Mouse (Mus musculus) liver, embryonic 12.5 days (tissue): ENCODE results near the gene 1700016K19Rik. TPM values are rescaled to one million over a fixed set of nuclear protein-coding genes. Genes with fewer than 3 reads are reported as not detected.

Source experiments
- ATAC-seq: fragments of 200-750 bp; cut with Nextera tagmentation; 2 replicates; pipeline ENCODE4 v1.8.0; 2017; ENCODE audit warnings: moderate number of reproducible peaks, mild to moderate bottlenecking, moderate library complexity
- H3K27ac ChIP-seq: fragments of 300-500 bp; sonication (generic); 2 replicates; pipeline ENCODE4 v1.5.1; 2016; ENCODE audit warnings: mild to moderate bottlenecking
- H3K27me3 ChIP-seq: fragments of 300-500 bp; sonication (generic); replicated peaks from 2 replicates; pipeline ENCODE4 v1.6.1; 2016; ENCODE audit warnings: mild to moderate bottlenecking, moderate library complexity
- H3K36me3 ChIP-seq: fragments of 300-500 bp; sonication (generic); 2 replicates; pipeline ENCODE4 v1.6.1; 2016; ENCODE audit warnings: mild to moderate bottlenecking, moderate library complexity
- H3K4me1 ChIP-seq: fragments of 300-500 bp; sonication (generic); 2 replicates; pipeline ENCODE4 v1.6.1; 2016
- H3K4me2 ChIP-seq: fragments of 300-500 bp; sonication (generic); 2 replicates; pipeline ENCODE4 v1.6.1; 2016; ENCODE audit warnings: mild to moderate bottlenecking, moderate library complexity
- H3K4me3 ChIP-seq: fragments of 300-500 bp; sonication (generic); 2 replicates; pipeline ENCODE4 v1.5.1; 2016; ENCODE audit warnings: mild to moderate bottlenecking, moderate library complexity
- H3K9ac ChIP-seq: fragments of 300-500 bp; sonication (generic); 2 replicates; pipeline ENCODE4 v1.6.1; 2016; ENCODE audit warnings: mild to moderate bottlenecking, moderate library complexity
- H3K9me3 ChIP-seq: fragments of 300-500 bp; sonication (generic); replicated peaks from 2 replicates; pipeline ENCODE4 v1.6.1; 2016; ENCODE audit warnings: mild to moderate bottlenecking, moderate library complexity
- WGBS: fragments of 180-500 bp; shearing (Covaris S2); methylation state at CpG from one replicate; pipeline ENCODE4 v1.1.7; 2016; ENCODE audit not compliant: insufficient replicate concordance; 5-methylcytosine and 5-hydroxymethylcytosine counted together
- polyA plus RNA-seq: library from polyadenylated mRNA; unstranded; fragments of >200 nt; fragmentation: Nextera tagmentation; extraction: Ambion mirVana; gene quantifications from 2 replicates; pipeline ENCODE4 v1.2.1, GENCODE M21; 2016

Gene 1700016K19Rik
- polyA plus RNA-seq, 1 experiment from 2014 or later: not detected

DNA sequence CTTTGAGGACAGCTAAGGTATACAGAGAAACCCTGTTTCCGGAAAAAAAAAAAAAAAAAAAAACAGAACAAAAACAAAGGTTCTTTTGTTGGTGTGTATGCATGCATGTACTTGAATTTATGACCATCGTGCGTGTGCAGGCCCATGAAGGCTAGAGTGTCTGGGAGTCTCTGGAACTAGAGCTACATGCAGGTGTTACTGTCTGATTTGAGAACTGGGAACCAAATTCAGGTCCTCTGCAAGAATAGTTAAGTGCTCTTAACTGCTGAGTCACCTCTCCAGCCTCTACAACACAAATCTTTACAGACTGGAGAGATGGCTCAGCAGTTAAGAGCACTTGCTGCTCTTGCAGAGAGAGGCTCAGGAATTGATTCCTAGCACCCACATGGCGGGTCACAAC, 16.1 kb downstream of the 1700016K19Rik start:
- Histone ChIP-seq H3K9me3 (no peaks in the 10 kb centered on the region), H3K27me3 (0 out of 2 replicates have a peak, but pooled peaks cover 4% of the 10 kb centered on the region), H3K4me1 (no peaks in the 10 kb centered on the region), H3K4me2 (no peak overlapping the region), H3K9ac (no peak overlapping the region), H3K4me3 (no peak overlapping the region), H3K36me3 (no peaks in the 10 kb centered on the region), H3K27ac (no peak overlapping the region)
- WGBS: 56% methylated on average over 4 of the region's 4 CpGs
- ATAC-seq: no peak

- H3K4me3 ChIP-seq: no peak overlapping the region
- H3K27ac ChIP-seq: no peak overlapping the region
- no peaks in the 10 kb centered on the region for H3K9me3 ChIP-seq
- no peaks in the 10 kb centered on the region for H3K36me3 ChIP-seq
- H3K27me3 ChIP-seq: peaks cover 19% of the 10 kb centered on the region
- no peak for ATAC-seq
- no peak overlapping the region for H3K9ac ChIP-seq
- no peak overlapping the region for H3K4me2 ChIP-seq
- H3K4me1 ChIP-seq: no peaks in the 10 kb centered on the region
- 70% methylated on average over 4 of the region's 4 CpGs for WGBS
Observed at GRCm38 (mm10) chr11:76019879-76020278, 20.2 kb downstream of the 1700016K19Rik start.

DNA sequence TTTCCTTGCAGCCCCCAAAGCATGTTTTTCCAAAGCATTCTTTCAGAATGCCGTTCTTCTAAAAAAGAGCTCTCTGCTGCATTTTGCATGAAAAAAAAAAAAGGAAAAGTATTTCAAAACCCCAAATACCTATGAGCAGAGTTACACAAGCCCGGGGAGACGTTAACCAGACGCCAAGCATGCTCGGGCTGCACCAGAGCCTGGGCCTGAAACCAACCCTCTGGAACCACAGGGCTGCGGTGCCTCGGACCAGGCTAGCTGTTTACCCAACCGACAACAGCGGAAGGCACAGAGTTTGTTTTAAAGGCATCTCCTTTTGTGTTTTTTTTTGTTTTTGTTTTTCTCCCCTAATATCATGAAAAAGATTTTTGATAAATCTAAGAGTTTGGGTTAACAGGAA, 21.2 kb downstream of the 1700016K19Rik start:
- H3K27me3 ChIP-seq: peaks cover 26% of the 10 kb centered on the region
- H3K4me1 ChIP-seq: peaks cover 3% of the 10 kb centered on the region; the same call in 1 of the 2 replicates
- H3K9me3 ChIP-seq: no peaks in the 10 kb centered on the region
- H3K4me2 ChIP-seq: no peak overlapping the region
- no peak overlapping the region for H3K9ac ChIP-seq
- H3K27ac ChIP-seq: no peak overlapping the region
- no peaks in the 10 kb centered on the region for H3K36me3 ChIP-seq
- 68% methylated on average over 9 of the region's 9 CpGs for WGBS
- no peak for ATAC-seq
- no peak overlapping the region for H3K4me3 ChIP-seq

- Histone ChIP-seq H3K36me3 (no peaks in the 10 kb centered on the region), H3K9me3 (no peaks in the 10 kb centered on the region), H3K4me3 (no peak overlapping the region), H3K27me3 (peaks cover 62% of the 10 kb centered on the region), H3K27ac (no peak overlapping the region), H3K9ac (no peak overlapping the region), H3K4me1 (peaks cover 22% of the 10 kb centered on the region), H3K4me2 (no peak overlapping the region)
- no peak for ATAC-seq
- WGBS: 46% methylated on average over 7 of the region's 7 CpGs
Observed at GRCm38 (mm10) chr11:76025080-76025583, 25.4 kb downstream of the 1700016K19Rik start.

DNA sequence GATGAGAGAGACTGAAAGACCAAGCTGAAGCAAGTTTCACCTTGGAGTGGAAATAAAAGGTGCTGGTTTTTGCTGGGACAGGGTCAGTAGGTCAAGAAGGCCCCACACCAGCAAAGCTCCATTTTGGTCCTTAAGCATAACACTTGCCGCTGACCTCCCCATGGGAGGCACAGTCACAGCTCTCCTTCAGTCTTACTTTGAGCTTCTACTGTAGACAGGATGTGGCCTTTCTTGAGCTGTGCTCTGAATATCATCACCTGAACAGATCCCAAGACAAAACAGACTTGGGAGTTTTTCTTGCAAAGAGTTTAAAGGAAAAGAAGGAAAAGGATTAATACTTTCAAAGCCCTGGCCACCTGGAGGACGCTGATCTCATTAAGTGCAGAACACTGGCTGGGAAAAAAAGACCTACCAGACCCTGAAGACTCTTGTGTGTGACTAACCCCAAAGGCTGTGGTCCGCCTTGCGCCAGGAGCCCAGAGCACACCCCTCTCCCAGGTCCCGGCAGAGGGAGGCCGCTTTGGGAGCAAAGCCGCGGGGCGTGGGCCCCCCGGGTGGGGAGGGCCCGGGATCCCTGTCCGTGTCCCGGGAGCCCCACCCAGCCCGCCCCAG, 26.9 kb downstream of the 1700016K19Rik start:
- peaks cover 62% of the 10 kb centered on the region for H3K27me3 ChIP-seq
- ATAC-seq: no peak
- 20% methylated on average over 14 of the region's 14 CpGs for WGBS
- peaks cover 22% of the 10 kb centered on the region for H3K4me1 ChIP-seq
- no peak overlapping the region for H3K27ac ChIP-seq
- no peaks in the 10 kb centered on the region for H3K9me3 ChIP-seq
- H3K4me2 ChIP-seq: peak overlapping the region; percentile 98
- H3K36me3 ChIP-seq: no peaks in the 10 kb centered on the region
- H3K4me3 ChIP-seq: peak overlapping the region; percentile 67
- H3K9ac ChIP-seq: peak overlapping the region; percentile 70

GRCm38 (mm10) chr11:76027139-76028071, 27.7 kb downstream of the 1700016K19Rik start, which contains the start of gene Rflnb:
TSS of gene Rflnb (minus strand) at chr11:76027782.
- Histone ChIP-seq H3K4me1 (peaks cover 22% of the 10 kb centered on the region), H3K36me3 (no peaks in the 10 kb centered on the region), H3K4me2 (peak within 1 kb of the TSS; percentile 98), H3K9ac (peak within 1 kb of the TSS; percentile 70), H3K9me3 (no peaks in the 10 kb centered on the region), H3K27ac (no peak within 1 kb of the TSS), H3K27me3 (peaks cover 62% of the 10 kb centered on the region), H3K4me3 (peak within 1 kb of the TSS; percentile 67)
- ATAC-seq: peak; percentile 85
- under 1% methylated on average over 84 of the region's 112 CpGs for WGBS

- Histone ChIP-seq H3K36me3 (no peaks in the 10 kb centered on the region), H3K4me3 (peak overlapping the region; percentile 67), H3K9ac (peak overlapping the region; percentile 70), H3K27me3 (peaks cover 62% of the 10 kb centered on the region), H3K4me2 (peak overlapping the region; percentile 98), H3K27ac (no peak overlapping the region), H3K4me1 (peaks cover 22% of the 10 kb centered on the region), H3K9me3 (no peaks in the 10 kb centered on the region)
- 9% methylated on average over 13 of the region's 14 CpGs for WGBS
- peak; percentile 33 for ATAC-seq
Observed at GRCm38 (mm10) chr11:76028072-76028465, 28.4 kb downstream of the 1700016K19Rik start.

- no peak for ATAC-seq
- no peaks in the 10 kb centered on the region for H3K9me3 ChIP-seq
- WGBS: 70% methylated on average over 6 of the region's 6 CpGs
- H3K36me3 ChIP-seq: no peaks in the 10 kb centered on the region
- H3K4me3 ChIP-seq: no peak overlapping the region
- H3K4me1 ChIP-seq: peaks cover under 1% of the 10 kb centered on the region; the same call in 1 of the 2 replicates
- H3K27ac ChIP-seq: no peak overlapping the region
- no peak overlapping the region for H3K9ac ChIP-seq
- H3K27me3 ChIP-seq: peaks cover 12% of the 10 kb centered on the region
- H3K4me2 ChIP-seq: no peak overlapping the region
Observed at GRCm38 (mm10) chr11:76033359-76033758, 33.6 kb downstream of the 1700016K19Rik start.

DNA sequence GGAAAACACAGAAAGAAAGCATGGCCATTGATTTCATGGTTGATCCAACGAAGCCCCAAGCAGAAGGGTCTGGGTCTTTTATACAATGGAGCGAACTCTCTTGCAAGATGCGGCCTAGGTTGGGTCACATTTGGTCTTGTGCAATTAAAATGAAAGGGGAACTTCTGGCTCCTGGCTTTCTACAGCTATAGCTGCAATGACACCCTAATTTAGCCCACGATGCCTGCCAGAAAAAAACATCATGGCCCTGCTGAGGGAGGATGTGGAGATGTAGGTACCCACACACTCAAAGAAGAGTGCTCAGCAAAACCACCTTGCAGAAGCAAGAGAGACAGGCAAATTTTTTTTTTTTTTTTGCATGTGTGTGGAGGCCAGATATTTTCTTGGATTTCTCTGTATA, 34.1 kb downstream of the 1700016K19Rik start:
- Histone ChIP-seq H3K4me1 (no peaks in the 10 kb centered on the region), H3K27ac (no peak overlapping the region), H3K9ac (no peak overlapping the region), H3K36me3 (no peaks in the 10 kb centered on the region), H3K9me3 (no peaks in the 10 kb centered on the region), H3K4me2 (no peak overlapping the region), H3K4me3 (no peak overlapping the region), H3K27me3 (peaks cover 9% of the 10 kb centered on the region)
- WGBS: 52% methylated on average over 4 of the region's 4 CpGs
- ATAC-seq: no peak

DNA sequence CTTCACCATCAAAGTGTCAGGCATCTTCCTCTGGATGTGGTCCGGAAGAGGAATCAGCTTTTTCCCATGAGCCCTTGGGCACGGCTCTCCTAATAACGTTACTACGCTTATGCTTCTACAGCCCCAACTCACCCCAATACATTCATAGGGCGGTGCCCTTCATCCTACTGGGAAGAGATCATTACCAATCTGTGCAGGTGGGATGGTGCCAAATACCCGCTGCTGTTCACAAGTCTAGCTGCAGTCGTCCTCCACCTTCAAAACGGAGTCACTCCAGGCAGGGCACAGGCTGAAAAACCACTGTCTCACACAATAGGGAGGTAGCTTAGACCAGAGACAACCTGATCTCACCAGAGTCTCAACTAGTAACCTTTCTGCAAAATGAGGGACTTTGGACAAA, 35.5 kb downstream of the 1700016K19Rik start:
- WGBS: 78% methylated on average over 8 of the region's 8 CpGs
- ATAC-seq: no peak

GRCm38 (mm10) chr11:76037581-76038294, 38.0 kb downstream of the 1700016K19Rik start:
- H3K4me1 ChIP-seq: no peaks in the 10 kb centered on the region
- H3K4me3 ChIP-seq: no peak overlapping the region
- no peak overlapping the region for H3K4me2 ChIP-seq
- no peaks in the 10 kb centered on the region; the same call in 1 of the 2 replicates for H3K27me3 ChIP-seq
- no peaks in the 10 kb centered on the region for H3K9me3 ChIP-seq
- 23% methylated on average over 6 of the region's 6 CpGs for WGBS
- H3K27ac ChIP-seq: no peak overlapping the region
- no peak for ATAC-seq
- no peak overlapping the region for H3K9ac ChIP-seq
- no peaks in the 10 kb centered on the region for H3K36me3 ChIP-seq

More for the DNA sequence above, 35.5 kb downstream of the 1700016K19Rik start:
- Histone ChIP-seq H3K36me3 (no peaks in the 10 kb centered on the region), H3K27me3 (no peaks in the 10 kb centered on the region; the same call in 1 of the 2 replicates), H3K27ac (no peak overlapping the region), H3K9ac (no peak overlapping the region), H3K9me3 (no peaks in the 10 kb centered on the region), H3K4me1 (no peaks in the 10 kb centered on the region), H3K4me3 (no peak overlapping the region), H3K4me2 (no peak overlapping the region)
